Mouse (Mus musculus) E14TG2a.4 (cell line): ENCODE data around the gene Ahrr.

Experiments used
- CTCF ChIP-seq: conservative IDR thresholded peaks from 2 replicates; pipeline ENCODE4 v1.5.1; 2014; ENCODE audit warnings: low read length
- POU5F1 ChIP-seq: IDR thresholded peaks from 2 replicates; pipeline ENCODE4 v1.6.1; 2014; ENCODE audit warnings: low read length, borderline replicate concordance

DNA sequence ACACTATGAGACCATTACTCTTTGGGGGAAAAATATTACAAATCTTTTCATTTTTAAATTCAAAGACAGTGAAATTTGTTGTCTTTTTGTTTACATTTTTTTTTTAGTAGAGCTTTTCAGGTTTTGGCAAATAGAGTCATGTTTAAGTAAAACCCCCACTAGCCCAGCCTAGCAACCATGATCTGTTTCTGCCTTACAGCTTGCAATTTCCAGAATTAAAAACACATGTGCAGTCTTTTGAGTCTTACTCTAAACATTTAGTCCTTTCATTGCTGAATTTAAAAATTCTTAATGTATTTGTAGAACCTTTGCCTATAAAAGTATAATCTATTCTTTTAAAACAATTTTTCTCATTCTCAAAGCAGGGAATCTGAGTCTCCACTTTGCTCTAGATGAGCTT is 37.2 kb upstream of the Ahrr start:
- TF ChIP-seq CTCF, result no peak
- TF ChIP-seq POU5F1, result no peak
